Mouse (Mus musculus) subcutaneous adipose tissue, adult 2 months (tissue): ENCODE results near the gene Plcg1. TPM values are rescaled to one million over a fixed set of nuclear protein-coding genes. Genes with fewer than 3 reads are reported as not detected.

Experiments used
- polyA plus RNA-seq: library from polyadenylated mRNA; depleted of rRNA; stranded (reverse); fragments of >200 nt; gene quantifications from 2 replicates; pipeline ENCODE4 v1.2.3, GENCODE M21; 2012; ENCODE audit warnings: low replicate concordance; rRNA removed

Plcg1 gene
- polyA plus RNA-seq: 88.2 and 107 TPM in 2 replicates

DNA sequence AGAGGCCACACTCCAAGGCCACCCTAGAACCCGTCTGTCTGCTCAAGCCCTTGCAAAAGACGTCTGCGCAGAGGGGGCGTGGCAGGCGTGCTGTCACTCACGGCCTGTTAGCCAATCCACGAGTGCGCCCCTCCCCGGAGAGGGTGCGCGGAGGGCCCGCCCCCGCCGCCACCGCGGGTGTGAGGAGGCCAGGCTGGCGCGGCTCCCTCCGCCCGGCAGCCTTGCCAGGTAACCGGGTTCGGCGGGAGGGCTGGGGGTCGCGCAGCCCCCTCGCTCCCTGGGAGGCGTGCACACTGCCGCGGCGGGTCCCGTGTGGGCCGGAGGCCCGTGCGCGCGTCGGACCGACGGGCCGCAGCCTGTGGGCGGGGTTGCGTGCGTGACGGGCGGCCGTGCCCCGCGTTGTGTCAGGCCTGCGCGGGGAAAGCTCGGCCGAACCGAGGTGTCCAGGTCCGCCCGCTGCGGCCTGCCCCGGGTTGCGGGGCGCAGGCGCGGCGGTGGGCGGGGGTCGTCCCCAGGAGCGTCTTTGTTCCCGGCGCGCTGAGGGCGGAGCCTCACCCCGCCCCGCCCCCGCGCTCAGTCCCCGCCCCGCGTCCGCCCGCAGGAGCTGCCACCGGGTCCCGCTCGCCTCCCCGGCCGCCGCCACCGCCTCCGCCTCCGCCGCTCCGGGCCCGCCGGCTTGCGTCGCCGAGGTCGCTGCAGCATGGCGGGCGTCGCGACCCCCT, at the start of gene Plcg1:
Gene Plcg1 (plus strand): TSS at position 184 of the 722 bp plus-strand sequence.

Other genes starting within 250 kb of the Plcg1 start
- gene Top1, start 85.4 kb upstream of the Plcg1 start, polyA plus RNA-seq: 7.7 and 12.7 TPM in 2 replicates
- 13.5 and 15.6 TPM in 2 replicates for gene Zhx3, start 141.7 kb downstream of the Plcg1 start, polyA plus RNA-seq
- 14.3 and 14.9 TPM in 2 replicates for gene Lpin3, start 149.4 kb downstream of the Plcg1 start, polyA plus RNA-seq
- gene Emilin3, start 181.0 kb downstream of the Plcg1 start, polyA plus RNA-seq: 0.86 TPM in 1 of 2 replicates, not detected in the other